Mouse (Mus musculus) CH12.LX (cell line): ENCODE measurements around the gene Ncan. TPM values are rescaled to one million over a fixed set of nuclear protein-coding genes. Genes with fewer than 3 reads are reported as not detected.

Experiments used
- DNase-seq: peaks from one replicate; pipeline ENCODE4 v3.0.0-alpha.2; 2013; ENCODE audit errors: extremely low read depth
- H3K27ac ChIP-seq: 2 replicates; pipeline ENCODE4 v1.5.1; 2012; ENCODE audit warnings: low read depth, mild to moderate bottlenecking, control low read depth, moderate library complexity; ENCODE audit not compliant: insufficient read depth
- H3K27me3 ChIP-seq: replicated peaks from 2 replicates; pipeline ENCODE3; 2012; ENCODE audit warnings: inconsistent platforms
- H3K36me3 ChIP-seq, 2 experiments: replicated peaks in 1 of 2; 2 replicates each; pipeline versions ENCODE3 to v1.6.1; 2012; ENCODE audit warnings: inconsistent platforms in 1 of 2, low read length in 1 of 2, mild to moderate bottlenecking in 1 of 2, mixed read lengths in 1 of 2, moderate library complexity in 1 of 2; ENCODE audit not compliant: control insufficient read depth in 1 of 2, insufficient read depth in 1 of 2
- H3K4me1 ChIP-seq, 2 experiments: 2 replicates each; pipeline ENCODE4 v1.6.1; 2012; ENCODE audit warnings: inconsistent platforms in 1 of 2, moderate library complexity in 1 of 2; ENCODE audit not compliant: insufficient read depth in 2 of 2, control insufficient read depth in 1 of 2
- H3K4me2 ChIP-seq: 2 replicates; pipeline ENCODE4 v1.6.1; 2012; ENCODE audit warnings: low read depth, mild to moderate bottlenecking, control low read depth; ENCODE audit not compliant: poor library complexity, insufficient read depth, severe bottlenecking
- H3K4me3 ChIP-seq, 3 experiments: fragments of 150-350 bp in 1 of 3; sonication (generic) in 1 of 3; replicated peaks in 1 of 3; 2 replicates each; pipeline versions ENCODE3 to v1.5.1; 2011 to 2012; ENCODE audit warnings: low read depth in 2 of 3, low read length in 2 of 3, mild to moderate bottlenecking in 2 of 3, moderate library complexity in 2 of 3, control low read depth in 1 of 3, improper control_type of control experiment in 1 of 3, inconsistent platforms in 1 of 3, mixed read lengths in 1 of 3; ENCODE audit not compliant: poor library complexity in 1 of 3
- H3K79me2 ChIP-seq: replicated peaks from 2 replicates; pipeline ENCODE4 v1.6.1; 2012; ENCODE audit warnings: mild to moderate bottlenecking, moderate library complexity; ENCODE audit not compliant: control insufficient read depth, poor library complexity, insufficient read depth, severe bottlenecking; ENCODE audit errors: extremely low read depth
- H3K9ac ChIP-seq: 2 replicates; pipeline ENCODE4 v1.6.1; 2012; ENCODE audit warnings: low read depth, mild to moderate bottlenecking, control low read depth, moderate library complexity; ENCODE audit not compliant: insufficient read depth
- H3K9me3 ChIP-seq: replicated peaks from 2 replicates; pipeline ENCODE3; 2012; ENCODE audit warnings: low read length, inconsistent platforms, mixed read lengths
- CHD1 ChIP-seq: IDR thresholded peaks from 2 replicates; pipeline ENCODE4 v1.6.1; 2012; ENCODE audit warnings: low read depth, low read length, improper control_type of control experiment, inconsistent platforms
- CHD2 ChIP-seq: IDR thresholded peaks from 2 replicates; pipeline ENCODE4 v1.6.1; 2011; ENCODE audit warnings: low read length, improper control_type of control experiment
- CTCF ChIP-seq, 2 experiments: IDR thresholded peaks in 1 of 2; conservative IDR thresholded peaks in 1 of 2; 2 replicates each; pipeline ENCODE4 v1.5.1; 2011 to 2012; ENCODE audit warnings: low read depth in 2 of 2, low read length in 2 of 2, improper control_type of control experiment in 1 of 2, inconsistent platforms in 1 of 2, mild to moderate bottlenecking in 1 of 2, moderate library complexity in 1 of 2
- E2F4 ChIP-seq: IDR thresholded peaks from 2 replicates; pipeline ENCODE4 v1.6.1; 2011; ENCODE audit warnings: low read depth, low read length, improper control_type of control experiment; ENCODE audit not compliant: insufficient replicate concordance
- EP300 ChIP-seq: IDR thresholded peaks from 2 replicates; pipeline ENCODE4 v1.6.1; 2011; ENCODE audit warnings: low read length, improper control_type of control experiment
- ETS1 ChIP-seq: conservative IDR thresholded peaks from 2 replicates; pipeline ENCODE4 v1.6.1; 2012; ENCODE audit warnings: low read depth, mild to moderate bottlenecking, inconsistent platforms, low read length, improper control_type of control experiment, moderate library complexity
- GABPA ChIP-seq: IDR thresholded peaks from 2 replicates; pipeline ENCODE4 v1.6.1; 2012; ENCODE audit warnings: low read depth, low read length, improper control_type of control experiment, inconsistent platforms; ENCODE audit not compliant: insufficient replicate concordance
- HCFC1 ChIP-seq: IDR thresholded peaks from 2 replicates; pipeline ENCODE4 v1.6.1; 2012; ENCODE audit warnings: low read depth, mild to moderate bottlenecking, inconsistent platforms, low read length, improper control_type of control experiment
- IRF4 ChIP-seq: IDR thresholded peaks from 2 replicates; pipeline ENCODE4 v1.6.1; 2014; ENCODE audit warnings: low read depth, mild to moderate bottlenecking, inconsistent platforms, low read length, improper control_type of control experiment
- JUN ChIP-seq: IDR thresholded peaks from 2 replicates; pipeline ENCODE4 v1.6.1; 2011; ENCODE audit warnings: low read depth, mild to moderate bottlenecking, low read length, improper control_type of control experiment, moderate library complexity; ENCODE audit not compliant: insufficient read depth
- JUND ChIP-seq: conservative IDR thresholded peaks from 2 replicates; pipeline ENCODE4 v1.6.1; 2011; ENCODE audit warnings: low read depth, low read length, improper control_type of control experiment
- KAT2A ChIP-seq: IDR thresholded peaks from 2 replicates; pipeline ENCODE4 v1.6.1; 2012; ENCODE audit warnings: low read length, improper control_type of control experiment, inconsistent platforms; ENCODE audit not compliant: insufficient replicate concordance
- MAFK ChIP-seq: IDR thresholded peaks from 2 replicates; pipeline ENCODE4 v1.6.1; 2011; ENCODE audit warnings: low read length, improper control_type of control experiment; ENCODE audit not compliant: insufficient replicate concordance
- MAZ ChIP-seq: IDR thresholded peaks from 2 replicates; pipeline ENCODE4 v1.6.1; 2012; ENCODE audit warnings: low read depth, mild to moderate bottlenecking, inconsistent platforms, low read length, improper control_type of control experiment, moderate library complexity
- MEF2A ChIP-seq: IDR thresholded peaks from 2 replicates; pipeline ENCODE4 v1.6.1; 2014; ENCODE audit warnings: low read depth, mild to moderate bottlenecking, inconsistent platforms, low read length, improper control_type of control experiment, borderline replicate concordance
- NELFE ChIP-seq: IDR thresholded peaks from 2 replicates; pipeline ENCODE4 v1.6.1; 2011; ENCODE audit warnings: low read depth, low read length, improper control_type of control experiment
- POLR2A ChIP-seq: IDR thresholded peaks from 2 replicates; pipeline ENCODE4 v1.6.1; 2011; ENCODE audit warnings: low read depth, mild to moderate bottlenecking, improper control_type of control experiment, low read length
- SMC3 ChIP-seq: IDR thresholded peaks from 2 replicates; pipeline ENCODE4 v1.6.1; 2011; ENCODE audit warnings: low read depth, low read length, improper control_type of control experiment
- UBTF ChIP-seq: IDR thresholded peaks from 2 replicates; pipeline ENCODE4 v1.6.1; 2012; ENCODE audit warnings: low read depth, mild to moderate bottlenecking, inconsistent platforms, low read length, improper control_type of control experiment, moderate library complexity
- USF2 ChIP-seq: conservative IDR thresholded peaks from 2 replicates; pipeline ENCODE4 v1.6.1; 2011; ENCODE audit warnings: low read depth, low read length, improper control_type of control experiment
- ZC3H11A ChIP-seq: IDR thresholded peaks from 2 replicates; pipeline ENCODE4 v1.6.1; 2012; ENCODE audit warnings: low read depth, mild to moderate bottlenecking, inconsistent platforms, low read length, improper control_type of control experiment
- ZKSCAN1 ChIP-seq: IDR thresholded peaks from 2 replicates; pipeline ENCODE4 v1.6.1; 2012; ENCODE audit warnings: low read depth, inconsistent platforms, low read length, improper control_type of control experiment, borderline replicate concordance
- dilution Hi-C: fragments of 300-500 bp; cut with MboI; formaldehyde crosslinking; loops from 2 replicates; pipeline ENCODE4 v1.14.3; 2020; ENCODE audit warnings: low sequenced_read_pairs; ENCODE audit not compliant: extremely low pct_unique_long_range_greater_than_20kb, extremely low pct_ligation_motif_present
- in situ Hi-C: fragments of 300-500 bp; cut with MboI; formaldehyde crosslinking; loops from 3 replicates; pipeline ENCODE4 v1.14.3; 2019; ENCODE audit warnings: low sequenced_read_pairs, low pct_ligation_motif_present, low pct_unique_long_range_greater_than_20kb, mixed read lengths
- polyA plus RNA-seq: library from polyadenylated mRNA; unstranded; fragments of >175 nt; gene quantifications from 2 replicates; pipeline ENCODE4 v1.2.1, GENCODE M21; 2012; ENCODE audit warnings: low read depth; ENCODE audit not compliant: insufficient read length
- total RNA-seq, 2 experiments: library from RNA; depleted of rRNA; stranded (reverse); fragments of 300-350 nt in 1 of 2; fragments of >200 nt in 1 of 2; gene quantifications; 2 replicates each; pipeline ENCODE4 v1.2.3; 2012 to 2014

The Ncan gene
- total and polyA plus RNA-seq, 3 experiments = 2.1 to 6.0 (median 3.9) TPM

DNA sequence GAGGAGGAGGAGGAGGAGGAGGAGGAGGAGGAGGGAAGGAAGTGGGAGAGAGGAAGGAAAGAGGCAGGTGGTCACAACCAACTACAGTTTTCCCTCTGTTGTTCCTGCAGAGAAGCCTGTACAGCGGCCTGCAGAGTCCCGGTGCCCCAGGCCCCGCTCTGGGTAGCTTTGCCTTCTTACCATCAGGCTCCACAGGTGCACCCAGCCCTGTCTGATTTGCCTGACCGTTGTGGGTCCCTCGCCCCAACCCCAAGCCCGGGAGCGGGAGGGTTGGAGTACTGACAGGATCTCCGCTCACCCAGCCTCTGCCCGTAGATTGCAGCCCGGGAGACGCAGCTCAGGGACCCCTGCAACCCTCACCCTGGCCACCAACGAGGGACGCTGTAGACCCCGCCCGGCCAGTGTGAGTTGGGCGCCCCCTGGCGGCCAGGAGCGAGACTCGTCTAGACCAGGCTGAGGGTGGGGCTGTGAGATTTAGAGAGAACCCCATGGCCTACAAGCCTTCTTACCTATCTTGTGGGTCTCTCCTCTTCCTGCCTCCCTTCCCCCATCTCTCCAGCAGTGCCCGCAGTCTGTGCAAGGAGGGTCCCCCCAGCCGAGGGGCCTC, 45.9 kb upstream of the Ncan start (continued):
- 0 out of 2 replicates have a peak, but pooled peaks have one; percentile 28 for TF ChIP-seq ZC3H11A
- no peak for TF ChIP-seq HCFC1
- no peak for TF ChIP-seq EP300
- TF ChIP-seq JUN = no peak
- TF ChIP-seq ZKSCAN1 = no peak
- TF ChIP-seq NELFE = no peak; the same call in 1 of the 2 replicates
- peak; percentile 26; the same call in 1 of the 2 replicates for TF ChIP-seq IRF4
- TF ChIP-seq MAZ = 0 out of 2 replicates have a peak, but pooled peaks have one; percentile 75
- no peak for TF ChIP-seq JUND
- no peak for TF ChIP-seq GABPA
- peak; percentile 58 to 93; a peak in 3 of 4 replicates for TF ChIP-seq CTCF (conservative IDR thresholded peaks at IDR 0.05 in 1 of 2, IDR thresholded peaks at IDR 0.05 in 1 of 2; ENCODE audit: low read depth in 2 of 2, low read length in 2 of 2)

DNA sequence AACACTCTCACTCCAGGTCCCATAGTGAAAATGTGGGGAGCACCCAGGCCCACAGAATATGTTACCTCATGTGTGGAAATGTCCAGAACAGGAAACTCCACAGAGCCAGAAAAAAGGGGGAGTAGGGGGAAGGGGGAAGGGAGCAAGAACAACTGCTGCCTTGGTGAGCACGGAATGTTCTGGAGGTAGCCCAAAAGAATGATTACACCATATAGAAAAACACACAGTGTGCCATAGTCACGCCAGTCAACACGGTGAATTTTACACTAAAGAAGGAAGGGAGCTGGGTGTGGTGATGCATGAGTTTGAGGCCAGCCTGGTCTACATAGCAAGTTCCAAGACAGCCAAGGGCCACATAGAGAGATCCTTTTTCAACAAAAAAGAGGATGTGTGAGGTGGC, 42.6 kb upstream of the Ncan start:
- TF ChIP-seq MEF2A (no peak), CHD2 (no peak), NELFE (no peak), EP300 (no peak), CHD1 (no peak), JUN (no peak), SMC3 (no peak), HCFC1 (no peak), UBTF (no peak), GABPA (no peak), ETS1 (no peak), USF2 (no peak), IRF4 (no peak), E2F4 (no peak), POLR2A (no peak), MAFK (no peak), KAT2A (no peak)
- TF ChIP-seq, all 38 proteins: peak for 0
- DNase-seq = no peak
- H3K4me2 ChIP-seq = no peak overlapping the region
- peaks cover 42% of the 10 kb centered on the region for H3K79me2 ChIP-seq
- H3K36me3 ChIP-seq = peaks cover 64 to 77% of the 10 kb centered on the region in 2 experiments
- H3K9ac ChIP-seq = no peak overlapping the region
- no peak overlapping the region for H3K4me3 ChIP-seq
- peak overlapping the region; percentile 19; the same call in 1 of the 2 replicates for H3K27ac ChIP-seq
- peaks cover 49 to 95% of the 10 kb centered on the region in 2 experiments for H3K4me1 ChIP-seq
- no peaks in the 10 kb centered on the region for H3K27me3 ChIP-seq
- in situ Hi-C loops (no loop called here), dilution Hi-C loops (no loop called here)
- H3K9me3 ChIP-seq = no peaks in the 10 kb centered on the region
